Mouse (Mus musculus): ENCODE measurements at regions not wholly inside any gene's neighbourhood (a gene's known extent, or its start where the extent isn't known, plus 50 kb on each side); places are given as distances from the start of the nearest gene placed in this dataset.

- no peak for DNase-seq (ENCODE audit: low spot score in 2 of 2)
These were observed 678.7 kb downstream of the Utrn start for GRCm38 (mm10) chr10:12190435-12190834.

- no peak for DNase-seq (ENCODE audit: low spot score in 2 of 2)
These were observed 661.9 kb downstream of the Utrn start for GRCm38 (mm10) chr10:12207301-12207700.

GRCm38 (mm10) chr10:12210181-12210580, 659.0 kb downstream of the Utrn start:
- DNase-seq (ENCODE audit: low spot score in 2 of 2), result no peak

- no peak for DNase-seq (ENCODE audit: low spot score in 2 of 2)
These were observed 650.3 kb downstream of the Utrn start for GRCm38 (mm10) chr10:12218879-12219278.

GRCm38 (mm10) chr10:12234141-12234540, 635.0 kb downstream of the Utrn start:
- DNase-seq (ENCODE audit: low spot score in 2 of 2), result no peak

- DNase-seq (ENCODE audit: low spot score in 2 of 2), result peak in 1 of 2 experiments; percentile 8
These were observed 620.3 kb downstream of the Utrn start for GRCm38 (mm10) chr10:12248853-12249252.

- no peak for DNase-seq (ENCODE audit: low spot score in 2 of 2)
These were observed 615.9 kb downstream of the Utrn start for GRCm38 (mm10) chr10:12253274-12253673.

GRCm38 (mm10) chr10:12285679-12286078, 583.5 kb downstream of the Utrn start:
- no peak for DNase-seq (ENCODE audit: low spot score in 2 of 2)

GRCm38 (mm10) chr10:12298887-12299286, 570.3 kb downstream of the Utrn start:
- DNase-seq (ENCODE audit: low spot score in 2 of 2), result no peak

- peak in 1 of 2 experiments; percentile 32 for DNase-seq (ENCODE audit: low spot score in 2 of 2)
These were observed 566.8 kb downstream of the Utrn start for GRCm38 (mm10) chr10:12302396-12302795.

- no peak for DNase-seq (ENCODE audit: low spot score in 2 of 2)
These were observed 548.9 kb downstream of the Utrn start for GRCm38 (mm10) chr10:12320311-12320710.

Small RNAs in the stretch of these regions (microRNA-seq; reads per million reads assigned to microRNA genes)
- 0 reads per million in 2 experiments for gene Gm22194
